Mouse (Mus musculus) heart, embryonic 16.5 days (tissue): ENCODE results near the gene Ap2a1. TPM values are rescaled to one million over a fixed set of nuclear protein-coding genes. Genes with fewer than 3 reads are reported as not detected.

Experiments used
- ATAC-seq: fragments of 200-750 bp; cut with Nextera tagmentation; replicated peaks from 2 replicates; pipeline ENCODE4 v1.8.0; 2017; ENCODE audit warnings: moderate number of reproducible peaks; ENCODE audit not compliant: insufficient read depth, low FRiP score; ENCODE audit errors: extremely low read depth
- H3K27ac ChIP-seq: fragments of 300-500 bp; sonication (generic); 2 replicates; pipeline ENCODE4 v1.5.1; 2014; ENCODE audit warnings: mild to moderate bottlenecking, low read length, control low read depth, moderate library complexity
- H3K27me3 ChIP-seq: fragments of 300-500 bp; sonication (generic); 2 replicates; pipeline ENCODE4 v1.6.1; 2014; ENCODE audit warnings: low read length, mixed read lengths; ENCODE audit not compliant: control insufficient read depth, insufficient read depth
- H3K36me3 ChIP-seq: fragments of 300-500 bp; sonication (generic); 2 replicates; pipeline ENCODE4 v1.6.1; 2014; ENCODE audit not compliant: control insufficient read depth, insufficient read depth
- H3K4me1 ChIP-seq: fragments of 300-500 bp; sonication (generic); 2 replicates; pipeline ENCODE4 v1.6.1; 2014; ENCODE audit warnings: low read length, mixed read lengths; ENCODE audit not compliant: control insufficient read depth, insufficient read depth
- H3K4me2 ChIP-seq: fragments of 300-500 bp; sonication (generic); 2 replicates; pipeline ENCODE4 v1.6.1; 2014; ENCODE audit warnings: low read depth, mild to moderate bottlenecking, control low read depth, low read length
- H3K4me3 ChIP-seq: fragments of 300-500 bp; sonication (generic); 2 replicates; pipeline ENCODE4 v1.5.1; 2014; ENCODE audit warnings: mild to moderate bottlenecking, control low read depth, low read length
- H3K9ac ChIP-seq: fragments of 300-500 bp; sonication (generic); 2 replicates; pipeline ENCODE4 v1.6.1; 2014; ENCODE audit warnings: low read length, control low read depth
- H3K9me3 ChIP-seq: fragments of 300-500 bp; sonication (generic); replicated peaks from 2 replicates; pipeline ENCODE4 v1.6.1; 2016; ENCODE audit warnings: low read length; ENCODE audit not compliant: control insufficient read depth
- WGBS: fragments of 180-500 bp; shearing (Covaris S2); extraction: QIAGEN DNeasy Blood & Tissue Kit; methylation state at CpG from one replicate; pipeline ENCODE4 v1.1.7; 2014; 5-methylcytosine and 5-hydroxymethylcytosine counted together
- polyA plus RNA-seq: library from polyadenylated mRNA; unstranded; fragments of >200 nt; fragmentation: Nextera tagmentation; extraction: Ambion mirVana; gene quantifications from 2 replicates; pipeline ENCODE4 v1.2.1, GENCODE M21; 2015

Gene Ap2a1
- polyA plus RNA-seq: 51.8 and 52.0 TPM in 2 replicates

DNA sequence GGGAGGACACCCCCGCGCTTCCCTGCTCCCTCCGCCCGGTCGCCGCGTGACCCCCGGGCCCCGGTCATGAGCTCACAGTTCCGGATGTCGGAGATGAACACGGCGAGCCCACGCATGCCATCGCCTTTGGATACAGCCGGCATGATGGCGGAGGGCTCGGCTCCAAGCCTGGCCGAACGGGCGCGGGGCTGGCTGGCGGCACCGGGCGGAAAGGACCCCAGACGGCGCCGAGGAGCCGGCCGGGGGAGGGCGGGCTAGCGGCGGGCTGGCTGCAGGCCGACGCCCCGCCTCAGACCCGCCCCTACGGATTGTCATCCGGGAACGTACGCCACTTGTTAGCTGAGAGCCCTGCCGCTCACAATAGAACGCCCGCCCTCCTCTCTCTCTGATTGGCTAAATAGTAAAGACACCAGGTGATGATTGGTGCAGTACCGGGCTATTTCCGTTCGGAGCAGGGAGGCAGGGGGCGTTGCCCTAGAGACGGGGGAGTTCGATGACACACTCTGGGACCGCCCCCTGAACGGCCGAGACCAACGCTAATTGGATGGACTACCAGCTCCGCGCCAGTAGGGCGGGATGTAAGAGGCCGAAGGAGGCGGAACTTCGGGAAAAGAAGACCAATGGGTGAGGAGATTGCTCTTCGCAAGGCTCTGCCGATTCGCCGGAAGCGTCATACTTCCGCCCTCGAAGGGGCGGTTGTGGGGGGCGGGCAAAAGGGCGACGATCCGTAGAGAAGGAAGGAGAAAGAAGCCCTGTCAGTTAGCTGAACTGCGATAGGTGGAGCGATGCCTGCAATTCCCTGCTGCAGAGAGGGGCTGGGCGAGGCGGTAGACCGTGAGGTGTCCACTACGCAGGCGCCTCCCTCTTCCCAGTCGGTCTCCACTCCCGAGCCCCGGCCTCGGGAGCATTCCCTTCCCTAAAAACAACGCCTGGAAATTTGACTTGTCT, at the start of gene Ap2a1:
Gene Ap2a1 (minus strand): TSS at position 293 of the 948 bp plus-strand sequence.
- Histone ChIP-seq H3K9me3 (no peaks in the 10 kb centered on the region; the same call in 1 of the 2 replicates), H3K27ac (peak within 1 kb of the TSS; percentile 92), H3K4me1 (peaks cover 14% of the 10 kb centered on the region), H3K9ac (peak within 1 kb of the TSS; percentile 94), H3K36me3 (peaks cover 9% of the 10 kb centered on the region), H3K27me3 (no peaks in the 10 kb centered on the region), H3K4me3 (peak within 1 kb of the TSS; percentile 88), H3K4me2 (peak within 1 kb of the TSS; percentile 72)
- under 1% methylated on average over 83 of the region's 84 CpGs for WGBS
- ATAC-seq: peak; percentile 99

DNA sequence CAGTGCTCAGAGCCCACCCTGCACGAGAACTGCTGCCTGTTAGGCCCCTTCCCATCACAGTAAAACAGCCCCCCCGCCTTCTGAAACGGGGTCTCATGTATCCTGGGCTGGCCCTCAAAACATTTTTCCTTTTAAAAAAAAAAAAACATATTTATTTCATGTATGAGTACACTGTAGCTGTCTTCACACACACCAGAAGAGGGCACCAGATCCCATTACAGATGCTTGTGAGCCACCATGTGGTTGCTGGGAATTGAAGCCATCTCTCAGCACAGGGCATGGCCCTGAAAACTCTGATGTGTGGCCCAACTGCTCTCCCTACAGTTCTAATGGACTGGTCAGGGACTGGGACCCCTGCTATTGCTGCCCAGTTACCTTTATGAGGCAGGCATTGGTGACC, 49.0 kb upstream of the Ap2a1 start:
- no peak overlapping the region for H3K4me2 ChIP-seq
- no peak for ATAC-seq
- H3K4me3 ChIP-seq: no peak overlapping the region
- no peak overlapping the region for H3K27ac ChIP-seq
- no peaks in the 10 kb centered on the region for H3K9me3 ChIP-seq
- H3K9ac ChIP-seq: no peak overlapping the region
- peaks cover 2% of the 10 kb centered on the region; the same call in 1 of the 2 replicates for H3K4me1 ChIP-seq
- WGBS: 90% methylated on average over 3 of the region's 3 CpGs
- no peaks in the 10 kb centered on the region for H3K27me3 ChIP-seq
- peaks cover 56% of the 10 kb centered on the region for H3K36me3 ChIP-seq

DNA sequence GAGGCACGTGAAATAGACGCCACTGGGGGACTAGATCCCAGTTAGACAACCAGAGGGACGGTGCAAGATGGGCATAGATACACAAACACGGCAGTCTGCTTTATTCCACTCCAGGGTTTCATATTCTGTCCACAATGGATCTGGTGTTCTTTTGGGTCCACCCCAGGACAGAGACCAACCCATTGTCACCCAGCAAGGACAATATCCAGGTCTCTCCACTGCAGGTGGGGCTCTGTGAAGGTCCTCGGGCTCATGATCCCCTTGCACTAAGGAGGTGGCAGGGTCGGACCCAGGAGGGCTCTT, 45.8 kb upstream of the Ap2a1 start:
- 22% methylated on average over 6 of the region's 6 CpGs for WGBS
- Histone ChIP-seq H3K27ac (no peak overlapping the region), H3K9me3 (no peaks in the 10 kb centered on the region), H3K27me3 (no peaks in the 10 kb centered on the region), H3K4me2 (peak overlapping the region; percentile 50), H3K9ac (no peak overlapping the region), H3K36me3 (peaks cover 36% of the 10 kb centered on the region), H3K4me3 (no peak overlapping the region), H3K4me1 (peaks cover 10% of the 10 kb centered on the region)
- ATAC-seq: no peak

DNA sequence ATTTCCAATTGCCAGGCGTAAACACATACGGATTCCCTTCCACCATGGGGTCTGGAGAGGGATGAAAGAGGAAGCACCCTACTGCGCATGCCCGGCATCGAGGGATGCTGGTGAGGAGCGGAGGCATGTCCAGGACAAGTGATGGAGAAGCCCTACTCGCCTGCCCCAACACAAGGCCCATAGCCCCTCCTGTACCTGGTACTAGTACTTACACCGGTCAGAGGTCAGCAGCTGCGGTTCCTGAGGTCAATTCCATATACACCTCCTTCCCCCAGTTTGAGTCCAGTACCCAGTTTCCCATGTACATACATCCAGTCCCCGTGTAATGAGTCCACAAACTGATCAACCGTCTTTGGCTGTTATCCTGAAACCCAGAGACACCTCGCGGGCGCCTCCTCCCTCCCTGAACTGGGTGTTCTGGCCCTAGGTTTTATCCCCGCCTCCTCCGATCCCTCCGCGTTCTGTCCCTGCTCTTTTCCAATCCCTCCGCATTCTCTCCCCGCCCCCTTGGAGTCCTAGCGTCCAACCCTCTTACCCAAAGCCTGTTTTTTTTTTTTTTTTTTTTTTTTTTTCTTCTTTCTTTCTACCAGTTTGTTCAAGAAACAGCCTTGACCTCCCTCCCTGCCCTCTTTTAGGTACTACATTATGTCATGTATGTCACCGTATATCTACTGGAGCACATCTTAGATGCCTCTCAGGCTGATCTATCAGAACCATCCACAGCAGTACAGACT, 45.3 kb upstream of the Ap2a1 start, which contains the start of gene Cpt1c:
Gene Cpt1c (minus strand): TSS at position 469 of the 734 bp plus-strand sequence.
- no peak; the same call in 1 of the 2 replicates for ATAC-seq
- Histone ChIP-seq H3K4me2 (peak within 1 kb of the TSS; percentile 50), H3K9ac (peak within 1 kb of the TSS; percentile 37), H3K36me3 (peaks cover 32% of the 10 kb centered on the region), H3K27ac (peak within 1 kb of the TSS; percentile 62), H3K4me1 (peaks cover 12% of the 10 kb centered on the region), H3K4me3 (peak within 1 kb of the TSS; percentile 40), H3K27me3 (no peaks in the 10 kb centered on the region), H3K9me3 (no peaks in the 10 kb centered on the region)
- 3% methylated on average over 22 of the region's 22 CpGs for WGBS

DNA sequence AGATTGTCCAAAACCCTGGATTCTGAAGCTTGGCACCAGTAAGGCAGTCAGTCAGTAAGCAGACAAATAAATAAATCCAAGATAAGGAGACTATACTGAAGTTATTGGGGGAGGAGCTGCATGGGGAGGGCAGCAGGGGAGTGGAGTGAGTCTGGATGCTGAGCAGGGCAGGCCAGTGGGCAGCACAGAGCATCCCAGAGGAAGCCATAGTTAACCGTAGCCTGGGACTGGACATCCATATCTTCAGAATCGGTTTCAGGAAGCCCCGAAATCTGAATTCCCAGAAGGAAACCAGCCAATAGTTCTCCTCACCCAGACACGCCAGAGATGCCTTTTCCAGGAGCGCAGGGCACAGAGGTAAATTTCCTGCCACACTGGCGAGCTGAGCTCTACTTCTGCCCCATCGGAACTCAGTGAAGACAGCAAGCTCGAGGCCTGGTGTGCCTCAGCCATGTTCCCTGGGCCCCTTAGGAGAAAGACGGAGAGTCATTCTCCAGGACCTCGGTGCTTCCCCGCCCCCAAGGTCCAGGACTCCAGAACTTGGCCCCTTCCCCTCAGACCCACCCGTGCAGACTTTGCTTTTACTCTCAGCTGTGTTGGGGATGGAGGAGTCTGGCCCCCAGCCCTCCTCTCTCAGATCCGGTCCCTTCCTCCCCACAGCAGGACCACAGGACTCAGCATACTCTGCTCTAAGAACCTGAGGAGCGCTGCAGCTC, 44.3 kb upstream of the Ap2a1 start:
- WGBS: 39% methylated on average over 14 of the region's 14 CpGs
- Histone ChIP-seq H3K4me3 (peak overlapping the region; percentile 40), H3K27ac (no peak overlapping the region), H3K4me2 (peak overlapping the region; percentile 50), H3K36me3 (peaks cover 23% of the 10 kb centered on the region), H3K27me3 (no peaks in the 10 kb centered on the region), H3K4me1 (peaks cover 12% of the 10 kb centered on the region), H3K9me3 (no peaks in the 10 kb centered on the region), H3K9ac (peak overlapping the region; percentile 37)
- ATAC-seq: no peak

DNA sequence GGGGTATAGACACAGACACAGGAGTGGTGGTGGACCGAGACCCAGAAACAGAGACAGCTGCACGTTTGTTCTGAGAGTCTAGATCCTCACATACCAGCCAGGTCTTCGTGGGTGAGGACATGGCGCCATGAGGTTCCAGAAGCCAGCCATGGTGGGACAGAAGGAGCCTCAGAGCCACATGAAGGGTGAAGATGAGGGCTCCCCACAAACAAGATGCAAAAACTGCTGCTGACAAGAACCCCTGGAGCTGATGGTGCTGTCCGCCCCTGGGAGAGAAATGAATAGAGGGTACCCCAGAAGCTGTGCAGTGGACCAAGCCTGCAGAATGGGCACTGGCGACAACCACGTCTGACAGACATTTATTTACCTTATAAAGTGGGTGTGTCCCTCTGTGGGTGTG, 41.8 kb upstream of the Ap2a1 start:
- H3K36me3 ChIP-seq: peaks cover 1% of the 10 kb centered on the region; the same call in 1 of the 2 replicates
- H3K4me3 ChIP-seq: peak overlapping the region; percentile 70
- no peaks in the 10 kb centered on the region for H3K9me3 ChIP-seq
- H3K9ac ChIP-seq: peak overlapping the region; percentile 75; the same call in 1 of the 2 replicates
- H3K27ac ChIP-seq: no peak overlapping the region
- peaks cover 12% of the 10 kb centered on the region for H3K4me1 ChIP-seq
- WGBS: 63% methylated on average over 7 of the region's 7 CpGs
- ATAC-seq: no peak
- H3K4me2 ChIP-seq: peak overlapping the region; percentile 96
- H3K27me3 ChIP-seq: no peaks in the 10 kb centered on the region

DNA sequence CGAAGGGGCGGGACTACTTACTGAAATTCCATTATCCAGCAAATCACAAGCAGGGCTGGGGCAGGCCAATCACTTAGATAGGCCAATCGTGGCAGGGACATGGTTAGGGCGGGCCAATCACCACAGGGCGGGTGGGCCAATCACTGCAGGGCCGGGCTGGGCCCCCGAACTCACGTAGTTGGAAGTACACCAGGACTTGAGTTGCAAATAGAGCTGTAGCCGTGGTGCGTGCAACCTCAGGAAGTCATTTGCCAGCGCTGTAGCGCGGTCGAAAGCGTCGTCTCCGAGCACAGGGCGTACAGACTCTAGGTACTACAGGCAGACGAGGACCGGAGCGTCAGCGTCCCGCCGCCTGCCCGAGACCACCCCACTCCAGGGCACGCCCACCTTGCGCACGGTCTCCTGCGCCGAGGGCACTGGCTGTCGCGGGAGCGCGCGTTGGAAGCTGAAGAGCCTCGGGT, 41.0 kb upstream of the Ap2a1 start:
- 0 out of 2 replicates have a peak, but pooled peaks cover 2% of the 10 kb centered on the region for H3K36me3 ChIP-seq
- peak; percentile 95 for ATAC-seq
- peak overlapping the region; percentile 70 for H3K4me3 ChIP-seq
- H3K9me3 ChIP-seq: no peaks in the 10 kb centered on the region
- H3K4me1 ChIP-seq: peaks cover 12% of the 10 kb centered on the region
- peak overlapping the region; percentile 77 for H3K27ac ChIP-seq
- WGBS: under 1% methylated on average over 36 of the region's 36 CpGs
- H3K4me2 ChIP-seq: peak overlapping the region; percentile 96
- no peaks in the 10 kb centered on the region for H3K27me3 ChIP-seq
- peak overlapping the region; percentile 75 for H3K9ac ChIP-seq

DNA sequence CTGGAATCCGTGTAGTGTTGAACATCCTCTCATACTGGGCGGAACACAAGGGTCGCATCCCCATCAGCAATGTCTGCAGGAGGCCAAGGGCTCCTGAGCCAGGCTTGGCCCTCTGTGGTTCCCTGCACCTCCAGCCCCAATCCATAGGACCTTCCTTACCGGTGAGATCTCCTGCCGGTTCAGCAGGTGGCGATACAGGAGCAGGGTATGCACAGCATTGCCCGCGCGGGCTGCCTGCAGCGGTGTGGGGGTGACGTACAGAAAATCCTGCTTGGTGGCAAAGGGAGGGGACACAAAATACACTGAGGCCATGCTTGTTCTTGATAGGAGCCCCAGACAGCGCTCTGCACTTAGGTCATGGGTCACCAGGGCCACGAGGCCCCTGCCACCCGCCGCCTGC, 37.3 kb upstream of the Ap2a1 start:
- 74% methylated on average over 15 of the region's 15 CpGs for WGBS

More for the DNA sequence above, 37.3 kb upstream of the Ap2a1 start:
- Histone ChIP-seq H3K4me1 (peaks cover 10% of the 10 kb centered on the region), H3K9me3 (no peaks in the 10 kb centered on the region), H3K27ac (no peak overlapping the region), H3K9ac (no peak overlapping the region), H3K27me3 (no peaks in the 10 kb centered on the region), H3K4me2 (no peak overlapping the region), H3K36me3 (0 out of 2 replicates have a peak, but pooled peaks cover 2% of the 10 kb centered on the region), H3K4me3 (no peak overlapping the region)
- ATAC-seq: no peak
